ENCODE assay signal across 14 mouse cellular contexts in the genomic region with DNA sequence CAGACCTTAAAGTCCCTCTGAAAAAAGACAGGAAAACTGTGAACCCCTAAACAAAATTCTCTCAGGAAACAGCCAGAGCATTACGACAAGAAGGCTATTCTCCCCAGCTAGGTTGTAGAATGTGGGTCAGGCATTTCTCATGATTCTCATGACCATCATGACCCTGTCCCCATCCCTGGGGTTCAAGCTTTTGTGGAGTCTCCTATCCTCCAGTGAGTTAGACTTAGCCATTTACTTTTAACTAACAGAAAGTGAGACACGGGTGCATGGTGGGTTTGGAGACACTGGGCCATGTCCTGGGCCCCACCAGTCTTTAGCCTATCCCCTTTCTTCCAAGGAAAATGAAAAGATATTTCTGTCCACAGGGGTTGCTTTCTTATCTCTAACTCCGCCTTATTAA.
"Had no signal": no experiment of that assay in that cellular context is flagged by ENCODE, and none has a peak within 500 bp of the region (broad histone marks: within the 10 kb centered on the region; RNA-seq: fewer than 3 reads in every experiment).

No protein-coding gene starts in this region.

- H3K36me3 ChIP-seq: heart, embryonic 12.5 days; heart, embryonic 13.5 days; heart, embryonic 15.5 days; hindbrain, embryonic 10.5 days; hindbrain, embryonic 15.5 days; intestine, embryonic 15.5 days; kidney, embryonic 15.5 days had no signal

- H3K27me3 ChIP-seq: heart, embryonic 12.5 days; heart, embryonic 13.5 days; heart, embryonic 15.5 days; hindbrain, embryonic 12.5 days; hindbrain, embryonic 13.5 days; hindbrain, embryonic 15.5 days; intestine, embryonic 15.5 days; kidney, embryonic 15.5 days had no signal

- H3K27ac ChIP-seq: heart, embryonic 13.5 days; heart, embryonic 15.5 days; hindbrain, embryonic 10.5 days; hindbrain, embryonic 12.5 days; hindbrain, embryonic 13.5 days; hindbrain, embryonic 14.5 days; hindbrain, embryonic 15.5 days; hindbrain, postnatal 0 days; intestine, embryonic 15.5 days; kidney, embryonic 15.5 days; kidney, postnatal 0 days; layer of hippocampus, adult 2 months; left cerebral cortex, adult 2 months had no signal

- H3K4me3 ChIP-seq: heart, embryonic 12.5 days; heart, embryonic 13.5 days; heart, embryonic 15.5 days; hindbrain, embryonic 10.5 days; hindbrain, embryonic 12.5 days; hindbrain, embryonic 13.5 days; hindbrain, embryonic 15.5 days; intestine, embryonic 15.5 days; kidney, embryonic 15.5 days; layer of hippocampus, adult 2 months; left cerebral cortex, adult 2 months had no signal

- H3K4me1 ChIP-seq: hindbrain, embryonic 13.5 days; hindbrain, embryonic 15.5 days had no signal

- H3K9ac ChIP-seq: heart, embryonic 12.5 days; heart, embryonic 13.5 days; heart, embryonic 15.5 days; hindbrain, embryonic 12.5 days; hindbrain, embryonic 13.5 days; hindbrain, embryonic 14.5 days; hindbrain, embryonic 15.5 days; intestine, embryonic 15.5 days; kidney, embryonic 15.5 days had no signal
